Mouse (Mus musculus): ENCODE data around the gene Pibf1. TPM values are rescaled to one million over a fixed set of nuclear protein-coding genes. Genes with fewer than 3 reads are reported as not detected.
A peak's percentile ranks its signal among the peaks of the same experiment; 100 is the strongest.

The Pibf1 gene
- total RNA-seq, 2 experiments from 2014 or later: 7.3 to 7.9 TPM

GRCm38 (mm10) chr14:99266749-99267148 lies 167.5 kb downstream of the Pibf1 start:
- DNase-seq: no peak

DNA sequence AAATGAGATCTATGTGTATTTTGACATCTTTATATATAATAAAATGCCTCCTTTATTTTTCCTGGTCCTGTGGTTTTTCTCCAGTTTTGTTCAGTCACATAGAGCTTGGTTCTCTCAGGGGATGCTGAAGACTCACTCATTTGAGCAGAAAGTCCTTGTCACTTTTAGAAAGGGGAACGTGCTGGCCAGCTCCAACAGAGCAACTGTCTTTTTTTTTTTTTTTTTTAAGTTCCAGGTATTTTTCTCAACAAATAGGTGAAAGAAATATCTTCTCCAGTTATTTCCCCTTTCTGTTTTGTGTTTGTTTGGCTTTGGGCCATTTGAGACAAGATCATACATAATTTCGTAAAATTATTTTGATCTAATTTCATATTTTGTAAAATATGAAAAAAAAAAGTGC lies 174.8 kb downstream of the Pibf1 start:
- DNase-seq: no peak

GRCm38 (mm10) chr14:99275827-99276226 lies 176.6 kb downstream of the Pibf1 start:
- DNase-seq: no peak

DNA sequence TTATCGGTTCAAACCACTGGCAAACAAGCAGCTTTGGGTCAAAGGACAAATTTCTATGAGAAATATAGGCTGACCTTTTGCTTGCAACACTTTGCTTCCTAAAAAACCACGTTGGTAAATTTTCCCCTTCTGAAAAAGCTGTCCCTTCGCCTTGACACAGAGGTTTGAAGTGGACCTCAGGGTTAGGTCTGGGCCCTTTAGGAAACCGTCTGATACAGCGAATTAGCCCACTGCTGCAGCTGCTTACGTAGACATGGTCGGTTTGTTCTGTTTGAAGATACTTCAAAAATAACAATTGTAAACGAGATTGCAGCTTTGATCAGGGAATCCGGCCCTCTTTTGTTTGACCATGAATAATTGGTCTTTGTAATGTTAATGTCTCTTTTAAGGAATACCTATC lies 179.1 kb downstream of the Pibf1 start:
- DNase-seq: no peak

- DNase-seq: no peak
Measured at GRCm38 (mm10) chr14:99278763-99279486, 179.7 kb downstream of the Pibf1 start.

GRCm38 (mm10) chr14:99280399-99280798 lies 181.2 kb downstream of the Pibf1 start:
- DNase-seq: no peak

DNA sequence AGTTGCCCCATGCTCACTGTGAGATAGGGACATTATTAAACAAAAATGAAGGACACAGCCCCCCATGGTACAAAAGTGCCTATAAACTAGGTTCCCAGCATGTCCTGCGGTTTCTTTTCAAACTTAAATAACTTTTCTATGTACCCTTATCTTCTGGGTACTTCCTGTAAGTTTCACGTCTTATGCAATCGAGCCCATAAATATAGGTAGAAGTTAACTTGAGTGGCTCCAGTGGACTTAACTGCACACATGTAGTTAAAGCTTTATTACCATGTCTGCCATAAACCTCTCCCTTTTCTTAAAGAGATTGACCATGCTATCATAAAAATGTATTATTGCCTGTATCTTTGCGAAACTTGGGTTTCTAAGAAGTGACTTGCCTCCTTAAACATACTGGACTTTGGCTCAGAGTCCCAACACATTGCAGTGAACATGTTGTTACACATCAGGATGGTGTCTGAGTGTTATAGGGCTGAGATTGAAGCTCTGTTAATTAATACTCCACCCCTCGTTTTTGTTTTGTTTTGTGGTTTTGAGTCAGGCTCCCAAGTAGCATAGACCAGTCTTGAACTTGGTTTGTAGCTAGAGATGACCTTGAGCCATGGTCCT lies 181.7 kb downstream of the Pibf1 start:
- DNase-seq: no peak

DNA sequence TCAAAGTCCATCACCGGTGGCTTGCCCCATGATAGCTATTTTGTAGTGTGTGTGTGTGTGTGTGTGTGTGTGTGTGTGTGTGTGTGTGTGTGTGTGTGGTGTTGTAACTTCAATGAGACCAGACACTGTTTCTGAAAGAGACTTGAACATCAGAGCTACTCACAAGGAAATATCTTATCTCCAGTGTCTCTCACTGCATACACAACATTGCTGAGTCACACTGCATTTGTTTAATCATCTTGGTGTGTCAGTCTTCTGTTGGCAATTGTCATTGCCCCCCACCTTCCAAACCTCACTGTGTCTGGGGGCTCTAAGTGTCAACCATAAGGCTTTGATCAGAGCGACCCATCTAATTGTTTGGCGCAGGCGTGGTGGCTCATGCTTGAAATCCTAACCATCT lies 186.3 kb downstream of the Pibf1 start:
- DNase-seq: no peak

GRCm38 (mm10) chr14:99292176-99292575 lies 193.0 kb downstream of the Pibf1 start:
- DNase-seq: no peak

DNA sequence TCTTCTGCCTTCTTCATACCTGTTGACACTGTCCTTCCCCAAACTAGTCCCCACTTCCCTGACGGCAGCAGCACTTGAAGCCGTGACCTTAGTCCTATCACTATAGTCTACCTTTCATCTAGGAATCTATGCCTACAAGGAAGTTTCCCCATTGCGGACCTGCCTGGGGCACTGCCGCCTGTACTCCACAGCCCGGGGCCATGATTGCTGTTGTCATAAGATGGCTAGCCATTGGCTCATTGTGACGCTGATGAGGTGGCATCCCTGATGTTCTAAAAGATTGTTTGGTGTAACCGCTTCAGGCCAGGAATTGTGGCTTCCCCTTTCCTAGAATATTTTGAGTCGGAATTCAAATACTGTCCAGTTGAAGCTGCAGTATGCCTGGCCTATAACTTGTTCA lies 195.2 kb downstream of the Pibf1 start:
- DNase-seq: no peak

- no peak for DNase-seq
Measured at GRCm38 (mm10) chr14:99295606-99296341, 196.6 kb downstream of the Pibf1 start.

DNA sequence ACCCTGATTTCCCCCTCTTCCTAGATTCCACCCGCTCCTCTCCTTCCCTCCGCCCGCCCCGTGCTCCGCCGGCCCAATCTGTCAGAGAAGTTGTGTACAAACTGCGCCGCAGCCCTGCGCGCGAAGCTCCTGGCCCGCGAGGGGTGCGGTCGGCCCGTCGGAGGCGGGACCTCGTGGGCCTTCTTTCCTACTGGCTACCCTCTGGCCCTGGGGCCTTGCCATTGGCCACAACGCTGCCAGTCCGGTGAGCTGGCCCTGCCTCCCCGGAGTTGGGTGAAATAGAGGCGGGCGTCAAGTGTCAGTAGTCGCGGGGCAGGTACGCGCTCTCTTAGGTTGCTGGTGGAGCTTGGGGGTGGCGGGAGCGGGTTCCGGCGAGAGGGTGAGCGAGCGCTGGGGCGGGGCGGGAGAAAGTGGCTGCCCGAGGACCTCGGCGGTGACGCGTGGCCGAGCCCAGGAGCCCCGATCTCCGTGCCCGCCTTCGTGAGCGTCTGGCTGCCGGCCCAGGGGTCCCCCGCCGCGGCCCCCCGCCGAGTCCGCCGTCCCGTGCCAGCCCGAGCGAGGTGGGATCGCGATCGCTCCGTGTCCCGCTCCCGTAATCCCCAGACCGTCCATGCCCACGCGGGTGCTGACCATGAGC lies 199.3 kb downstream of the Pibf1 start, which contains the start of gene Klf5:
Gene Klf5 (plus strand): TSS at position 307 of the 637 bp plus-strand sequence.
- peak; percentile 95 for DNase-seq

- DNase-seq: peak; percentile 73
Measured at GRCm38 (mm10) chr14:99299022-99299481, 199.8 kb downstream of the Pibf1 start.

DNA sequence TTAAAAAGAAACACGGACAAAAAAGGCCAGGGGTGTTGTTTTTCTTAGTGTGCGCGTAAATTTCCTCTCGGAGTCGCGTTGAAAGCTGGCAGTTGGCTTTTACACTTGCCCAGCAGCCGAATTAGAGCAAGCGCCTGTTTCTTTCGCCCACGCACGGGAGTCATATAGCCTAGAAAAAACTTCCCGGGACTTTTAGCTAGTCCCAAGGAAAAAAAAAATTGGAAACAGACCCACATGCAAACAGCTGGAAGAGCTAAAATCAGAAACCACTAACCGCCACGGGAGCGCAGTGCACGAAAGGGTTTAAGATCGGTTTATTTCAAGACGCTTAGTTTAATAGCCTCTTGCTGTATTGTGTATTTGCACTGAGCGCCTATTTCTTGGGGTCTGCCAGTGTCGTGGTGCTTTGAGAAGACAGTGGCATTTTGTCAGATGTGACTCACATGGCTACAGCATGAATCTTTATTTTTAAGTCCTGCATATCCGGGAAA lies 200.5 kb downstream of the Pibf1 start:
- no peak for DNase-seq

DNA sequence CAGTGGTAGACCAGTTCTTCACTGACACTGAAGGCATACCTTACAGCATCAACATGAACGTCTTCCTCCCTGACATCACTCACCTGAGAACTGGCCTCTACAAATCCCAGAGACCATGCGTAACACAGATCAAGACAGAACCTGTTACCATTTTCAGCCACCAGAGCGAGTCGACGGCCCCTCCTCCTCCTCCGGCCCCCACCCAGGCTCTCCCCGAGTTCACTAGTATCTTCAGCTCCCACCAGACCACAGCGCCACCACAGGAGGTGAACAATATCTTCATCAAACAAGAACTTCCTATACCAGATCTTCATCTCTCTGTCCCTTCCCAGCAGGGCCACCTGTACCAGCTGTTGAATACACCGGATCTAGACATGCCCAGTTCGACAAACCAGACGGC lies 202.2 kb downstream of the Pibf1 start:
- DNase-seq: no peak

Other genes with a start within 250 kb of the Pibf1 start
- 1 to 10 TPM; 1.5 to 2.7 TPM for gene Rpl36a-ps1, start 105.1 kb upstream of the Pibf1 start, total RNA-seq (2021)
- 10 to 100 TPM; 24.0 to 24.6 TPM for gene Mzt1, start 53.3 kb upstream of the Pibf1 start, total RNA-seq (2021)
- 1 to 10 TPM in 1 of 2 experiments, under 1 TPM in 1; 0.97 to 1.3 TPM for gene Bora, start 53.2 kb upstream of the Pibf1 start, total RNA-seq (2021)
- 10 to 100 TPM; 10.2 to 11.4 TPM for gene Dis3, start 346 bp downstream of the Pibf1 start, total RNA-seq (2021)
- 1 to 10 TPM; 4.5 to 5.7 TPM for gene Klf5, start 199.3 kb downstream of the Pibf1 start, total RNA-seq (2021)